Mouse (Mus musculus) forebrain, embryonic 16.5 days (tissue): ENCODE results near the gene Plekhf1. TPM values are rescaled to one million over a fixed set of nuclear protein-coding genes. Genes with fewer than 3 reads are reported as not detected.

ENCODE experiments used
- polyA plus RNA-seq: library from polyadenylated mRNA; unstranded; fragments of >200 nt; fragmentation: Nextera tagmentation; extraction: Ambion mirVana; gene quantifications from 2 replicates; pipeline ENCODE4 v1.2.1, GENCODE M21; 2015

Gene Plekhf1
- polyA plus RNA-seq, 1 experiment from 2014 or later: 0.42 TPM

Other genes starting within 250 kb of the Plekhf1 start
- gene Uri1, start 204.5 kb downstream of the Plekhf1 start, polyA plus RNA-seq: 35.9 and 43.9 TPM in 2 replicates
- 14.3 and 14.5 TPM in 2 replicates for gene Ccne1, start 120.5 kb downstream of the Plekhf1 start, polyA plus RNA-seq
- 17.7 and 18.7 TPM in 2 replicates for gene 1600014C10Rik, start 44.8 kb downstream of the Plekhf1 start, polyA plus RNA-seq
- gene Pop4, start 43.4 kb upstream of the Plekhf1 start, polyA plus RNA-seq: 88.1 and 91.0 TPM in 2 replicates